Mouse (Mus musculus): Measurements from ENCODE around the gene Gapdh. TPM values are rescaled to one million over a fixed set of nuclear protein-coding genes. Genes with fewer than 3 reads are reported as not detected.

Gene Gapdh
- polyA plus RNA-seq, 1 experiment, result 1,160 TPM

DNA sequence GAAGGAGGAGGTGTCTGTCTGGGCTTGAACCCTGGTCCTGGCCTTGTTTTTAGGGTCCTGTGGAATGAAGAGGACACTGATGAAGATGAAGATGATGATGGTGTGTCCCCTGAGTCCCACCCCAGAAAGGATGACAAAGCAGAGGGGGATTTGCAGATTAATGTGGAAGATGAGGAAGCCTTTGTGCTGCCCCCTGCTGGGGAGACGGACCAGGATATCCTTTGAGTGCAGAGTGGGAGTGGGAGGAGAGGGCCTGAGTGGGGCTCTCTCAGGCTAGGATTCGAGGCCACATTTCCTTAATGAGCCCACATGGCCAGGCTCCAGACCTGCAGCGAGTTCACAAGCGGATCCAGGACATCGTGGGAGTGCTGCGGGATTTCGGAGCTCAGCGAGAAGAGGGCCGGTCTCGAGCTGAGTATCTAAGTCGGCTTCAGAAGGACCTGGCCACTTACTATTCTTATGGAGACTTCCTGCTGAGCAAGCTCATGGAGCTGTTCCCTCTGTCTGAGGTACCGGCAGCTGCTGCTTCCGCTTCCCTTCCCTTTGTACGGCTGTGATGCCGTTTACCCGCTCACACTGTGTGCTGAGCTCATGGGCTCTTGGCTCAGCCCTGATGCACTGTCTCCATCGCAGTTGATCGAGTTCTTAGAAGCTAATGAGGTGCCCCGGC lies 29.1 kb downstream of the Gapdh start:
- Histone ChIP-seq H3K36me3 (ENCODE audit: control insufficient read depth, insufficient read depth, low read length) (peaks cover 44% of the 10 kb centered on the region), H3K27ac (ENCODE audit: insufficient read depth, low read length) (no peak overlapping the region), H3K4me1 (ENCODE audit: control insufficient read depth, insufficient read depth, insufficient read length) (peaks cover 5% of the 10 kb centered on the region), H3K4me3 (ENCODE audit: extremely low read depth, insufficient read depth, insufficient read length) (no peak overlapping the region), H3K27me3 (ENCODE audit: control insufficient read depth, insufficient read depth, low read length) (no peaks in the 10 kb centered on the region)
- 89% methylated on average over 19 of the region's 19 CpGs for WGBS
- DNase-seq (ENCODE audit: low read depth in 1 of 2, low spot score in 2 of 2), result peak in 1 of 2 experiments; percentile 33
- TF ChIP-seq CTCF (IDR thresholded peaks at IDR 0.05; ENCODE audit: extremely low read depth, insufficient read depth, insufficient read length, insufficient replicate concordance) (peak; percentile 54; the same call in 1 of the 2 replicates), POLR2A (IDR thresholded peaks at IDR 0.05; ENCODE audit: low read depth, low read length) (no peak)

DNA sequence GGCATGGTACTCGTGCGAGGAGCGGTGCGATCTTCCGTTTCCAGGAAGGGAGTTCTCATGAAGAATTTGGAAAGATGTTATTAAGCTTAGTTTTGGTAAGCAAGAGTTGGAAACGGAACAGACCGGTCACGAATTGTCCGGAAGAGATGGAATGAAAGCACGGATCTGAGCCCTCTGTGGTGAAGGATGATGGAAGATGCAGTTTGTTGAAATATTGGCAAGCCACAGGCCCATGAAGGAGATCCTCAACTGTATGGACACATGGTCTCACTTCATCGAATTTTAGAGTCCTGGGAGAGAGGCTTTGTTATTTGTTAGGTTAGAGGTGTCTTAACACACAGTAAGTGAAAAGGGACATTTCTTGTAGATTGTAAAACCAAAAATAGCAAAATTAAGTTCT lies 33.8 kb downstream of the Gapdh start:
- WGBS, result 3% methylated on average over 11 of the region's 11 CpGs
- Histone ChIP-seq H3K4me3 (ENCODE audit: extremely low read depth, insufficient read depth, insufficient read length) (peak overlapping the region; percentile 94), H3K4me1 (ENCODE audit: control insufficient read depth, insufficient read depth, insufficient read length) (peaks cover 5% of the 10 kb centered on the region), H3K27me3 (ENCODE audit: control insufficient read depth, insufficient read depth, low read length) (no peaks in the 10 kb centered on the region), H3K27ac (ENCODE audit: insufficient read depth, low read length) (0 out of 2 replicates have a peak overlapping the region, but pooled peaks have one; percentile 44), H3K36me3 (ENCODE audit: control insufficient read depth, insufficient read depth, low read length) (peaks cover 35% of the 10 kb centered on the region)
- TF ChIP-seq CTCF (IDR thresholded peaks at IDR 0.05; ENCODE audit: extremely low read depth, insufficient read depth, insufficient read length, insufficient replicate concordance), result no peak
- no peak for TF ChIP-seq POLR2A (IDR thresholded peaks at IDR 0.05; ENCODE audit: low read depth, low read length)
- DNase-seq (ENCODE audit: low read depth in 1 of 2, low spot score in 2 of 2), result no peak

DNA sequence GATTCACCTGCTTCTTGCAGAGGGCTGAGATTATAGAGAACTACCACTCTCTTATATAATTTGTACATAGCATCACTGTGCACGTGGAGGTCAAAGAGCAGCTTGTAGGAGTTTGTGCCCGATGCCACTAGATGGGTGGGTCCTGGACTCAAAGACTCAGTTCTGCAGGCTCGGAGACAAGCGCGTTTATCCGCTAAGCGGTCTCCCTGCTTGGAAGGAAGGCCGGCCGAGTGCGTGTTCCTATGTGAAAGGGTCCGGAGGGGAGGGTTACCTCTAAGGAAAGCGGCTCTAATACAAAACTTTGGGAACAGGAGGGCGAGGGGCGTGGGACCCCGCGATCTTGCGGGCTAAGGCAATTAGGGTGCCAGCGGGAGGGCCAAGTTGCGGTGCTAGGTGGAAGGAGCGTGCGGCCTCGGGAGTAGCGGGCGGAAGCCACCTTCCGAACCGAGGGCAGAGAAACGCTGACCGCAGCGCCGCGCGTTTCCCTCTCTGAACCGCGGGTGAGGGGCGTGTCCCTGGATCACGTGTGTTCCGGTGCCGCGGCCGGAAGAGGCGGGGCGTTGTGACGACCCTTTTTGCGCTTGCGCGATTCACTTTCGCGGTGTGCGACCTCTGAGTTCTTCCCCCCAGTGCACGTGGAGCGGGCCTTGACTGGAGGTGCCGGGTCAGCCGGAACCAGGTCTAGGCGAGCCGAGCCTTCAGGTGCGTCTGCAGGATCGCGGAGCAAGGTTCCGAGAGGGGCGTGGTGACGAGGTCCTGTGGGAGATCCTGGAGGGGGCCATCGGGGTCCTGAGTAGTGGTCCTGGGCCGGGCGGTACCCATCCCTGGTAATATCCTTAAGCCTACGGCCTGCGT lies 34.7 kb downstream of the Gapdh start, which contains the start of gene Nop2:
TSS of gene Nop2 (plus strand) at position 608 of the 855 bp plus-strand sequence.
- Histone ChIP-seq H3K36me3 (ENCODE audit: control insufficient read depth, insufficient read depth, low read length) (peaks cover 32% of the 10 kb centered on the region), H3K27ac (ENCODE audit: insufficient read depth, low read length) (peak within 1 kb of the TSS; percentile 81), H3K4me3 (ENCODE audit: extremely low read depth, insufficient read depth, insufficient read length) (peak within 1 kb of the TSS; percentile 94), H3K27me3 (ENCODE audit: control insufficient read depth, insufficient read depth, low read length) (no peaks in the 10 kb centered on the region), H3K4me1 (ENCODE audit: control insufficient read depth, insufficient read depth, insufficient read length) (peaks cover 5% of the 10 kb centered on the region)
- peak; percentile 85 for DNase-seq (ENCODE audit: low read depth in 1 of 2, low spot score in 2 of 2)
- TF ChIP-seq CTCF (IDR thresholded peaks at IDR 0.05; ENCODE audit: extremely low read depth, insufficient read depth, insufficient read length, insufficient replicate concordance) (no peak), POLR2A (IDR thresholded peaks at IDR 0.05; ENCODE audit: low read depth, low read length) (peak; percentile 72)
- WGBS, result under 1% methylated on average over 66 of the region's 66 CpGs

DNA sequence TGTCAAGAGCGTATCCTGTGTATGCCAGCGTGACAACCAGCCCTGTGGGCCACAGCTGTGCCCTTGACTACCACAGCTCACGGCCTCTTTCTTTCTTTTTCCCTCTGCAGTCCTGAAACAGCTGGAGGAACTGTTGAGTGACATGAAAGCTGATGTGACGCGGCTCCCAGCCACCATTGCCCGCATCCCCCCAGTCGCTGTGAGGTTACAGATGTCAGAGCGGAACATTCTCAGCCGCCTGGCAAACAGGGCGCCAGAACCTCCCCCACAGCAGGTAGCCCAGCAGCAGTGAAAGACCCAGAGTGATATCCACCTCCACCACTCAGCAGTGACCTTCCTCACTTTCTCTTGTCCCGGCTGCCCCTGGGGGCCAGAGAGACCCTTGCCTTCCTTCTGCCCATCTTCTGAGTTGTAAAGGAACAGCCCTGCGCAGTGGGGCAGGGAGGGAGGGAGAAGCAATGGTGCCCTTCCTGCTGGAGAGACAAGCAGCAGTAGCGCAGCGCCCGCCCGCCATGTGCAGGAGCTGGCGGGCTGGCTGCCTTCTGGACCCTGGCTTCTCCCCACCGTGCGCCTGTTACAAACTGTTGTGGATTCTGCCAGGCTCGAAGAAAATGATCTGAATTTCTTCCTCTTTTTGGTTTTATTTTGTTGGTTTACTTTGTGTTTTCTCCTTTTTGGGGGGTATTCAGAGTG lies 36.4 kb downstream of the Gapdh start:
- H3K27ac ChIP-seq (ENCODE audit: insufficient read depth, low read length), result no peak overlapping the region
- H3K4me1 ChIP-seq (ENCODE audit: control insufficient read depth, insufficient read depth, insufficient read length), result peaks cover 5% of the 10 kb centered on the region
- TF ChIP-seq CTCF (IDR thresholded peaks at IDR 0.05; ENCODE audit: extremely low read depth, insufficient read depth, insufficient read length, insufficient replicate concordance) (no peak), POLR2A (IDR thresholded peaks at IDR 0.05; ENCODE audit: low read depth, low read length) (no peak)
- no peak overlapping the region for H3K4me3 ChIP-seq (ENCODE audit: extremely low read depth, insufficient read depth, insufficient read length)
- WGBS, result 87% methylated on average over 19 of the region's 20 CpGs
- DNase-seq (ENCODE audit: low read depth in 1 of 2, low spot score in 2 of 2), result no peak
- H3K27me3 ChIP-seq (ENCODE audit: control insufficient read depth, insufficient read depth, low read length), result no peaks in the 10 kb centered on the region
- H3K36me3 ChIP-seq (ENCODE audit: control insufficient read depth, insufficient read depth, low read length), result peaks cover 33% of the 10 kb centered on the region

GRCm38 (mm10) chr6:125128724-125129123 lies 37.5 kb downstream of the Gapdh start:
- Histone ChIP-seq H3K27me3 (ENCODE audit: control insufficient read depth, insufficient read depth, low read length) (no peaks in the 10 kb centered on the region), H3K36me3 (ENCODE audit: control insufficient read depth, insufficient read depth, low read length) (peaks cover 39% of the 10 kb centered on the region), H3K4me3 (ENCODE audit: extremely low read depth, insufficient read depth, insufficient read length) (no peak overlapping the region), H3K4me1 (ENCODE audit: control insufficient read depth, insufficient read depth, insufficient read length) (peaks cover 5% of the 10 kb centered on the region), H3K27ac (ENCODE audit: insufficient read depth, low read length) (no peak overlapping the region)
- no peak for DNase-seq (ENCODE audit: low read depth in 1 of 2, low spot score in 2 of 2)
- WGBS, result 93% methylated on average over 12 of the region's 12 CpGs
- no peak for TF ChIP-seq CTCF (IDR thresholded peaks at IDR 0.05; ENCODE audit: extremely low read depth, insufficient read depth, insufficient read length, insufficient replicate concordance)
- TF ChIP-seq POLR2A (IDR thresholded peaks at IDR 0.05; ENCODE audit: low read depth, low read length), result no peak

GRCm38 (mm10) chr6:125119387-125119786 lies 46.9 kb downstream of the Gapdh start:
- no peak for DNase-seq (ENCODE audit: low read depth in 1 of 2, low spot score in 2 of 2)
- TF ChIP-seq CTCF (IDR thresholded peaks at IDR 0.05; ENCODE audit: extremely low read depth, insufficient read depth, insufficient read length, insufficient replicate concordance), result no peak
- TF ChIP-seq POLR2A (IDR thresholded peaks at IDR 0.05; ENCODE audit: low read depth, low read length), result no peak
- no peak overlapping the region for H3K4me3 ChIP-seq (ENCODE audit: extremely low read depth, insufficient read depth, insufficient read length)
- H3K27ac ChIP-seq (ENCODE audit: insufficient read depth, low read length), result no peak overlapping the region
- 92% methylated on average over 8 of the region's 8 CpGs for WGBS
- no peaks in the 10 kb centered on the region for H3K27me3 ChIP-seq (ENCODE audit: control insufficient read depth, insufficient read depth, low read length)
- peaks cover 68% of the 10 kb centered on the region for H3K36me3 ChIP-seq (ENCODE audit: control insufficient read depth, insufficient read depth, low read length)
- no peaks in the 10 kb centered on the region for H3K4me1 ChIP-seq (ENCODE audit: control insufficient read depth, insufficient read depth, insufficient read length)

Data from spleen, adult 2 months (tissue).